Mouse (Mus musculus) G1E (cell line): Measurements from ENCODE around the gene Klhl18.

ENCODE experiments used
- CTCF ChIP-seq: IDR thresholded peaks from 2 replicates; pipeline ENCODE4 v1.5.1; 2012; ENCODE audit warnings: low read depth, low read length, inconsistent platforms, mixed read lengths
- GATA1 ChIP-seq: IDR thresholded peaks from 2 replicates; pipeline ENCODE4 v1.6.1; 2012; ENCODE audit warnings: borderline replicate concordance, low read length, inconsistent platforms, mixed read lengths
- GATA2 ChIP-seq: IDR thresholded peaks from 2 replicates; pipeline ENCODE4 v1.6.1; 2012; ENCODE audit warnings: low read depth, low read length, inconsistent platforms, borderline replicate concordance
- POLR2AphosphoS5 ChIP-seq: IDR thresholded peaks from 2 replicates; pipeline ENCODE4 v1.6.1; 2012; ENCODE audit warnings: low read depth, low read length, inconsistent platforms; ENCODE audit not compliant: insufficient replicate concordance
- TAL1 ChIP-seq: conservative IDR thresholded peaks from 2 replicates; pipeline ENCODE4 v1.6.1; 2012; ENCODE audit warnings: low read depth, low read length, inconsistent platforms, mixed read lengths

DNA sequence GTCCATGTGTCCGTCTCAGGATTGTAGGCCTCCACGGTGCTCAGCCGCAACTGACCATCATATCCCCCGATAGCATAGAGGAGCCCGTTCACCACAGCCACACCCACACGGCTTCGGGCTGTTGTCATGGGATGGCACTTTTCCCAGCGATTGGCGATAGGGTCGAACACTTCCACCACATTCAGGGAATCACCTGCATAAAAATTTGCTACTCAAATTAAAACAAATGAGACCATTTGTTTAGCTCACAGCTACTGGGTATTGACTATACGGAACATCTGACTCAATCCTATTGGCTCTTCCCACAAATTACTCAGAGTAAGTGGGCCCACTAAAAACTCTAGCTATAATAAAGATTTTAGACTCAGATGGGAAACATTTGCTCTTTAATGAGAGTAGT is 40.5 kb downstream of the Klhl18 start:
- TF ChIP-seq CTCF (no peak), GATA1 (no peak), POLR2AphosphoS5 (no peak), GATA2 (no peak), TAL1 (no peak)
